Mouse (Mus musculus) kidney, adult 9 months (tissue): ENCODE measurements around the gene Crtc1.

Experiments
- DNase-seq: peaks from one replicate; pipeline ENCODE4 v3.0.0; 2022

Crtc1 gene

DNA sequence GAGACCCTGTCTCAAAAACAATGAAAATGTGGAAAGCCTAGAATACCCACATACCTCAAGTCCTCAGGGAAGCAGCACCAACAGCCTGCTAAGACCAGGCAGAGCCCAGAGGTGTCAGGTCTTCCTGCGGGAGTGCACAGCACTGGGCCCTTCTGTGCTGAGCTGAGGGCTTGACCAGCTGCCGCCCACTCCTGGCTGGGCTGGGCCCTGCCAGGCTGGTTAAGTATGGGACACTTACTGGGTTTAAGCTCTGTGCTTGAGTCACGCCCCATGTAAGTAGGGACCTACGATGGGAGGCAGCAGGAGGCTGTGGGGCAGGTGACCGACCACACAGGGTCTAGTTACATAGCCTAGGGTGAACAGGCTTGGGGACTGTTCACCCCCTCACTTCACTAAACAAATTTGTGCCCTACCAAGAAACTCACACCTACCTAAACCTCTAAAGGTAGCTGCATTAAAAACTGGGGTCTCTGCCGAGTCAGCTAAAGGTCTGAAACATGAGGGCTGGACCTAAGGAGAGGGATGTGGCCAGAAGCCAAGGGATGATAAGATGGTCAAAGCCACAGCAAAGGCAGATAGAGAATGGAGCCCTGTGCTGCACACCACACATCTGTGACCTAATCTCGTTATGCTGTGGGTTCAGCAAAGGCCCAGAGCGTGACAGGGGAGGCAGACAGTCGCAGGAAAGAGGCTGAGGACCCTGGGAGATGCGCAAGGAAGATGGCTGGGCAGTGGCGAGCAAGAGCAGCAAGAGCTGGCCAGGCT is 19.3 kb downstream of the Crtc1 start:
- DNase-seq, result no peak

DNA sequence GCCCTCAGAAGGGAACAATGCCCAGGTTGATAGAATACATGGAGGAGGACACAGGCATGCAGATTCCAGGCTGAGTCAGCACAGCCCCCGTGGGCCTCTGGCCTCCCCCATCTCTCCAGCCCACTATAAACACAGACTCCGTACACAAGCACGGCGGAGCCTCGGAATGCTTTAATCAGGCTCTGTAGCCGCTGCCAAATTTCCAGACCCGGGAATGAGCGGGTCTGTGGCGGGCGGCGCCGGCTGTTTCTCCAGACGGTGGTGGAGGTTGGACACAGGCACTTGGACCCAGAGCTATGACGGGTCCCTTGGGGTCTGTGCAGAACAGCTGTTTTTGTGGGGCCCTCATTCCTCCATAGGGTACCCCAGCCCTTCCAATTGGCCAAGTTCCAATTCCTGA is 20.4 kb downstream of the Crtc1 start:
- DNase-seq, result no peak

DNA sequence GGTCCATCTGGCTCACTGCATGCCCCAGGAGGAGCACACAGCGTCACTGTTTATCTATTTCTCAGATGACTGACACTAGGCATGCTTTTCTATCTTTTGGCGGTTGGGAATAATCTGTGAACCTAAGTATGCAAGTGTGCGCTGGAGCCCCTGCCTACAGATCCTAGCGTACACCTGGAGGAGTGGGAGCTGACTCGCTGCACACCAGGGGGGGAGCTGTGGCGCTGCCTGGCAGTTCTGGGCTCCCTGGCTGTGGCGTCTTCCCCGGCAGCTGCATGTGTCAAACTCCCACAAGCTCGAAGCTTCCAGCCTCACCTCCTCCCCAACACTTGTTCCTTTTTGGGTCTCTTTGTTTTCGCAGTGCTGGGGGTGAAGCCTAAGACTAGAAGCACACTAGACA is 21.5 kb downstream of the Crtc1 start:
- DNase-seq, result no peak

DNA sequence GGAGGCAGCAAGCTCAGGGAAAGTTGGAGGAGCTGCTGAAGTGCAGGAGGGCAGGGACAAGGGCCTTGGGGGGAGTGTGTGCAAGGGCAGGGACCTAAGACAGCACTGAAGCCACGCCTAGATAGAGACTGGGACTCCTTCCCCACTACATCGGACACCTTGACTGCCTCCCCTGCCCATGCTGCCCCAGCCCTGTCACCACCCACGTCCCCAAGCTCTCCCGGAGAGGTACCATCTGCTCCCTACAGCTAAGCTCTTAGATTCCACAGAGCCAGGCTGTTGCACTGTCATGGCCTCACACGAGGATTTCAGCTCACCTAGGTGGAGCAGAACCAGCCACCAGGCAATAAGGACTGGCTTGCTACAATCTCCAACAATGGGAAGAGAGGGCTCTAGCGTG is 22.4 kb downstream of the Crtc1 start:
- DNase-seq, result no peak

DNA sequence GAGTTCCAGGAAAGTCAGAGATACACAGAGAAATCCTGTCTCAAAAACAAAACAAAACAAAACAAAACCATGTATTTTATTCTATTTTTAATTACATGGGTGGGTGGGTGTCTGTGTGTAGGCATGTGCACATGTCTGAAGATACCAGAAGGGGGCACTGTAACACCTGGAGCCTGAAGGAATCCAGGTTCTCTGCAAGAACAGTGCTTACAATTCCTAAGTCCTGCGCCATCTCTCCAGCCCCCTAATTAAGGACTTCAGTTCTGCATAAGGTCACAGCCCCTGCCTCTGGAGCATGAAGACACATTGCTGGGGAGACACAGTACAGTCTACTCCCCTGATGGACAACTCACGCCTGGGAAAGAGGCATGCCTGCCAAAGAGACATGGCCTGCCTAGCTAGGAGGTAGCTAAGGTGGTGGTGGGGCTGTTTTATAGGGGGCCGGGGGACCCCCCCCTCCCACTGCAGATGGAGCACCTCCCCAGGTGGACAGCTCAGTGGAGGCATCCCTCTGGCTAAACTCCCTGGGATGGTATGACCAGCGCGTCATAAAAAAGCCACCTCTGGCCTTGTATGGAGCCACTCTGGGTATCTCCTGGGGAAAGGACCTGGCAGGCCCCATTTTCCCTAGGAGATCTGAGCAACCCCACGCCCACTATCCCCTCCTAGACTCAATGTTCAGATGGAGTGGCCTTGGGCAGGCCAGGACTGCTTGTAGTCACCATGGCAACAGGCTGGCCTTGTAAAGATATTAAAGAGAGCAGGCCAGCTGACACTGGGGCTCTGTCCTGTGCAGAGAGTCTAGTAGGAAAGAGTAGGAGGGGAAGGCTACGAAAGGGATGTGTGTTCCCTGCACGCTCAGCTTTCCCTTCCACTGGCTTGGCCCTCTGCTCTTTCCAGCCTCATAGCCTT is 23.6 kb downstream of the Crtc1 start:
- DNase-seq, result peak; percentile 32

DNA sequence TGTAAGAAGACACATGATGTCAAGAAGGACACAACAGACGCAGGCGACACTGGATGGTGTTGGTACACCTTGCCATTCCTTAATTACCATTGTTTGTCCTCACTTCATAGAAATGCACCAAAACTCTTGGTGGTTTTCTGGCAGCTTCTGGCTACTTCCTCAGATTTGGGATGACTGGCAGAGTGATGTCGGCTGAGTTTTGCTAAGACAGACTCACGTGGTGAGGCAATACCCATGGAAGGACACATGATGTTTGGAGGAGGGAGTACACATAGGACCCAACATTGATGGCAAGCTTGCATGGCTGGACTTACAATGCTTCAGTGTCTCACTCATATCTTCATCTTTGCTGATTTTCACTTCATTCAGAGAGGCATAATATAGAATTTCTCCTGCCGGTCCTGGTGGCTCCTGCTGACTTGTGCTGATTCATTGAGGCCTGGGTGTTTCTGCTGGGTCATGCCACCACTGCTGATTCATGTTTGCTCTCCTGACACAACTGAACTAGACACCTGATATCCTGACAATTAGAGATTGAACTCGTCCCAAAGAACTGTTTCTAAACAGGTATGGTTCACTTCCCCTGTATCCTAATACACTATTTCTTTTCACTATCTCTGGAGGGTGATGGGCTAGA is 25.0 kb downstream of the Crtc1 start:
- DNase-seq, result no peak

DNA sequence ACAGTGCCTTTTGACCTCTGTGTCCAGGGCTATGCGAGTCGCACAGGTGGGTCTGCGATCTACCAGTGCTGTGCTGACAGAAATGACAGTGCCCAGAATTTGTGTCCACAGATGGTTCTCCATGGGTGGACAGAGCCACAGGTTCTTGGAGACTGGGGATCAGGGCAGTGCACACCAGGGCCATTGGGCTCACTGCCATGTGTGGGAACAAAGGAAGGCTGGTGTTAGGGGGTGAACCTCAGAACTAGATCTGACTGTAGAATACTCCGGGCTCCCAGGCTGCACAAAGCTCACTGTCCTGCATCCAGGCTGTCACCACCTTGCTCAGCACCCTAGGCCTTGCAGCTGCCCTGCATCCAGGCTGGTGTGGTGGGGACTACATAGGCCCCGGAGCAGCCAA is 29.1 kb downstream of the Crtc1 start:
- DNase-seq, result no peak

DNA sequence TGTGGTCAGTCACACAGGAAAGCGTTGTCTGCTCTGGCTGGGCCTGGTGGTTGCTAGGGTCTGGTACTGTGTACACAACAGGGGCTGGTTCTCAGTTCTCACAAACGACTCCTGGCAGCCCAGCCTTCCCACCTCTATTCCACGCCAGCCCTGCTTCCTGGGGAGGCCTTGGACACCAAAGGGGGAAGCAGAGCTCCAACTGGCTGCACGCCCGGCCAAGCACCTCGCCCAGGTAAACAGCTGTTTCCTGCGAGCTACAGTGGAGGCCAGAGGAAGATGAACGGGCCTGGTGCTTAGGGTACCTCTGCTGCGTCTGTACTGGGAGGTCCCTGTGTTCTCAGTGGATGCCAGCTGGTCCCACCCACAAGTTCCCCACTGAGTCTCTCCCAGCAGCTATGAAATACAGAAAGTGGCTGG is 29.9 kb downstream of the Crtc1 start:
- DNase-seq, result no peak

DNA sequence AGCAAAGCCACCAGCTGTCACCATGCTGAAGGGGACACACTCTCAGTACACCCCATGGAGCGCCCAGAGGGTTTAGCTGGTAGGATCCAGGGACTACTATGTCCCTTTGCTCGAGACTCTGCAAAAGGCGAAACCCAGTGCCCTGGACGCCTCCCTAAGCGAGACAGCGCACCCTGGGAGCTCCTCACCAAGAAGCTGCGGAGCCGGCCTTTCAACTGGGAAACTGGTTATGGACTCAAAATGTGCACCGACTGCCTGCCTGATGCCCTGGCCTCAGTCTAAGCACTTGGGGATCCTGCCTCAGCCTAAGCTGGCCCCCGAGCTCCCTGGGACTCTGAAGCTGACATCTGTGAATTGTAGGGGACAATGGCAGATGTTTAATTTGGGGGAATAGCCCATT is 30.4 kb downstream of the Crtc1 start:
- no peak for DNase-seq

DNA sequence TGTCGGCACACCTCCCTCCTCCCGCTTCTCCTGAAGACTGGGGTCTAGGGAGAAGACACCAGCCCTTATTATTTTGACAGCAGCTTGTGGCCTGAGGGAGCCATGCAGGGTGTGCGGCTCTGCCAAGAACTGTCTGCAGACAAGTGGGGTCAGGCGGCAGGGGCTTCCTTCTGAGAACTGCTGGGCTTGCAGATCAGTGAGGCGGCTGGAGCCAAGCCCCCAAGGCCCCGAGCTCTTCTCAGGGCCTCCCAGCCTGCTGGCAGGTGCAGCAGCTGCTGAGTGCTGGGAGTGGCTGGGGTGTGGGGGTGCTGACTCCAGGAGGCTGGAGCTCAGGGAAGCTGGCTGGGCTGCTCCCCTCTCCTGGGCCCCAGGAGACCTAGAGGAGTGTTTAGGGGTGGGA is 31.1 kb downstream of the Crtc1 start:
- no peak for DNase-seq

DNA sequence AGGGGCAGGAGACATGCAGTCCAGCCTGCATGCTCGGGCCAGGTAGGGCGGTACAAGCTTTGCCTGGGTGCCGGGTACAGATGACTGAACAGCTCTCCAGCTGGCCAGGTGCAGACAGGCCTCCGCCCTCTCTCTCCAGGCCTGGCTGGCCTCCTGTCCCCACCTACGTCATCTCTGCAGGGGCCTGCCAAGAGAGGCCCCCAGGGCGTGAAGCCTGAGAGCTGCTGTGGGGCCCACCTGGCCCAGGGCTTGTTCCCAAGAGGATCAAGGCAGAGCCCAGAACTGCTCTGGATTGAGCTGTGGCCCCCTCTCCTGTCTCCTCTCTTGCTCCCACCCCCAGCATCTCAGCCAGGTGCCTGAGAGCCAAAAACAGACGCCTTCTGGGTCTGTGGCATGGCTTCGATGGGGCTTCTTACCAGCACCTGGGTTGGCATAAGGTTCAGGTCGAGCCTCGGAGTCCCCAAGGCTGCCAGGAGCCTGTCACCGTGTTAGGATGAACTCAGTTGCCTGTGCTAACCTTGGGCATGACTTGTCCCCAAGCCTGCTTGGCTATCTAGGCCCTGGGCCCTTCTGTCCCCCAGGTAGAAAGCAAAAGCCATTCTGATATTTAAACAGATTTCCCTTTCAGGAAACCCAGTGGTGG is 32.8 kb downstream of the Crtc1 start:
- DNase-seq, result peak; percentile 25

DNA sequence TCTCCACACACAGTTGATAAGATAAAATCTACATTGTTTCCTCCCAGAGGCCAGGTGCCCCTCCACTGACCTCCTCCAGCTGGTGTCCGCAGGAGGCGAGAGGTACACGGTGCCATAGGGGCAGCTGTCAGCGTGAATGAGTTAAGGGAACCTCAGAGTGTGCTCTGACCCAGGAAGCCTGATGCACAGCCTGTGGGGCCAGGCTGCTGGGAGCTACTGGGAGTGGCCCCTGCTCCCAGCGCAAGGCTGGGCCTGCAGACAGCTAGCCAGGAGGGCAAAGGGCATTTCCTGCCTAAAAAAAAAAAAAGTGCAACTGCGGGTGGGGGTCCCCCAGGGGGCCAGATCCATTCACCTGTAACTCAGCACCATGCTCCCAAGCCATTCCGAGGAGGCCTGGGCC is 34.2 kb downstream of the Crtc1 start:
- DNase-seq, result no peak

DNA sequence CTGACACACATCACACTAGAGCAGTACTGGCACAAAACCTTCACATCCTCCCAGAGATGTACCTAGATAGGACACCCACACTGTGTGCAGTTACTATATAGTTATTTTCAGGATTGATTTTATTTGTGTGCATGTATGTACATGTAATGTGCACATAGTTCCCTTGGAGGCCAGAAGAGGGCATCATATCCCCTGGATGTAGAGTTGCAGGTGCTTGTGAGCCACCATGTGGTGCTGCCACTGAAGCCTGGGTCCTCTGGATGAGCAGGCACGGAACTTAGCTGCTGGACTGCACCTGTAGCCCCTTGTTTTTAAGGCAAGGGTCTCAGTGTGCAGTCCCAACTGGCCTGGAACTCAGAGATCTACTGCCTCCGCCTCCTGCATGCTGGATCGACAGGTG is 35.2 kb downstream of the Crtc1 start:
- DNase-seq, result no peak

DNA sequence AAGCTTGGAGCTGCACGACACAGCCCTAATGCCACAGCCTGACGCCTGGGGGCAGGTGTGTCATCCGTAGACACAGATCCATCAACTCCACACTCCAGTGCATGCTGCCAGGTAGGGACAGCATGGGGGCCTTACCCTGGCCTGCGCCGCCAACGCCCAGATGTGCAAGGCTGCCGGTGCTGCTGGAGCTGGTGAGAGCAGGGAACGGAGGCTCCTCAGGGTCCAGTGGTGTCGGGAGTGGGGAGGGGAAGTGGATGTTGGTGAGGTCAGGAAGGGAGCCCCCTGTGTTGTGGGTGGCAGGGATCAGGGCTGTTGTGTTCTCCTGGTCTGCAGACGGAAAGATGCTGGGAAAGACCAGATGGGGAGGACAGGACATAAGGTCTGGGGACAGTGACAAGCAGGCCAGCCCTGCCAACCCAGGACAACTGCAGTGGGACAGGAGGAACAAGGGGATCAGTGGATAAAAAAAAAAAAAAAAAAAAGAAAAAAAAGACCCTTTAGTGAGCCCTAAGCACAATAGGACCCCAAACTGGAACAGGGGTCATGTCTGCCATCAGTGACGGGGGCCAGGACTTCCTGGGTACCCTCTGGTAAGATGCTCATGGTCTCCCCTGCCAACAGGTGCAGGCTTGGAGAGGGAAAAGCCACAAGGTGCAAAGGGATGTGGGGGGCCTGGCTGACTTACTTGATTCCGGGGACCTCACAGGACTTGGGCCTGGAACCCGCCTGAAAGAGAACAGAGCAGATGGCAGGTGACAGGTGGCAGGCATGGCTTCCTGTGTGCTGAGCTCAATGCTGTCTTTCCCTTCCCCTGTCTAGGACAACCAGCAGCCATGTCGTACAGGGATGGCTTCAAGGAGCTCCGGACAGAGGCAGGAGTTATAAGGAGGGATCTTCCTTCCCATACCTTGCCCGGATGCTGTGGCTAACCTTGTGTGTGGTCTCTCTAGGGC is 41.5 kb downstream of the Crtc1 start:
- no peak for DNase-seq

DNA sequence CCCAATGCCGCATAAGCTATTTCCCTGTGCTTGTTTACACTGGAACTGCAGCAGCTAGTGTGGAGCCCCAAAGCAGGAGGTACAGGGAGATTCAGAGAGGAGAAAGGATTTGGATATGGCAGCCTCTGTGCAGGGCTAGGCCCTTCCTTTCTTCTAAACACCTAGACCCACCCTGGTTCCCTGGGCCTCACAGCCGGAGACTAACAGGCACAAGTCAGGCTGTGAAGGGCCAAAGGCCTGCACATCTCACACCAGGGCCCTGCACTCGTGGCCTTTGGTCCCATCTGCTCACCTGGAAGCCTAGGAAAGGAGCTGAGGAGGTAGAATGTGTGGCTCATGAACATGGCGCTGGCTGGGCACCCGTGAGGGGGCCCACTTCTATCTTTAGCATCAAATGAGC is 43.2 kb downstream of the Crtc1 start:
- no peak for DNase-seq

DNA sequence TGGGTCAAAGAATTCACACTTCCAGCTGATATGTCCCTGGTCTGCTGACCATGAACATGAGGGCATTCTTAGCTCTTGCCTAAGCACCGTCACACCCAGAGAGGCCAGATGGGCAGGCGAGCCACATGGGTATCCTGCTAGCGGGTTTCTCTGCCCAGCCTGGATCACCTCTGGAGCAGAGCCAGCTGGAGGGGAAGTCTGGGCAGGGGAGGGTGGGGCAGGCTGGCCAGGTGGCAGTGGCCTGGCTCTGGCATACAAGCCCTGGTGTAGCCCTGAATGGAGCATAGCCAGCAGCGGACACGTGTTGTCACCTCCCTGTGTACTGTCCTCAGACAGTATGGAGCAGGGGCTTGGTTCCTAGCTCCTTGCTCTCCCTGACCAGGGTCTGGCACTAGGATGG is 43.7 kb downstream of the Crtc1 start:
- DNase-seq, result no peak

DNA sequence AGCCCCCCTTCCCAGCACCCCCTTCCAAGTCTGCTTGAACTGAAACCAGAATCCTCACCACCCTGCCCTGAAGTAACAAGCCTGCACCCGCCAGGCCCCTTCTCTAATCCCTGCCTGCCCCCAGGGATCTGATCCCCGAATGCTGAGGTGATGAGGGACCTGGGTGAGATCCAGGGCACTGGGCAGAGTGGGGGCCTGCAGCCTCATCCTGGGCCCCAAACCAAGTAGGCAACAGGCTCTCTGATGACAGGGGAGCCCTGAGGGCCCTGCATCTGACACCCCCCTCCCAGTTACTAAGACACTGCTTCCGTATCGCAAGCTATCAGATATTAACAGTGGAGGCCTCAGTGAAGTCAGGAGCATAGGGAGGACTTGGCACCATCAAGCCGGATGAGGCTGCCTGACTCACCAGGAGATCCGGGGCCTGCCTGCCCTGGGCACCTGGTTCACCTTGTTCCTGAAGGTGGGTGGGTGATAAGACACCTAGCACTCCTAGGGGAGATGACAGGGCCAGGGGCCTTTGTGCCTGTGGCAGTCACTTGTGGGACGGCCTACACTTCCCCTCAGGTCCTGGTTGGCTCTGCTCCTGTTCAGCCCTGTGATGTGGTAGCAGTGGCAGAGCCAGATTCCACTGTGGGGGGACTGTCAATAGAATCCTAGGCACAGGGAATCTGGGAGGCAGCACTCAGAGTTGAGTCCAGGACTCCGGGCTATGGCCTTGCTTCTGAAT is 44.9 kb downstream of the Crtc1 start:
- DNase-seq, result no peak

DNA sequence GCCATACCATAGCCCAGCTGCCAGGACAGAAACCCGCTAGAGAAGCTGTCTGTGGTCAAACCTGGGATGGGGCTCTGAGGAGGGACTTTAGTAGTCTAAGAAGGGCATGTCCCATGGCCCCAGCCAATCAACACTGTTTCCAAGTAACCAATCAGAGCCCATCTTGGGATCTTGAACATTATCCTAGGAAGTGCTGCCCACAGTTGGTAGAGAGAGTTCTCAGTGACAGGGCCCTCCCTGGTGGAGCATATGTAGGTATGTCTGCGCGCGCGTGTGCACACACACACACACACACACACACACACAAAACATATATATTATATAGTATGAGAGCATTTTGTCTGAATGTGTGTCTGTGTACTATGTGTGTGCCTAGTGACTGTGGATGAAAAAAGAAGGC is 46.3 kb downstream of the Crtc1 start:
- no peak for DNase-seq

DNA sequence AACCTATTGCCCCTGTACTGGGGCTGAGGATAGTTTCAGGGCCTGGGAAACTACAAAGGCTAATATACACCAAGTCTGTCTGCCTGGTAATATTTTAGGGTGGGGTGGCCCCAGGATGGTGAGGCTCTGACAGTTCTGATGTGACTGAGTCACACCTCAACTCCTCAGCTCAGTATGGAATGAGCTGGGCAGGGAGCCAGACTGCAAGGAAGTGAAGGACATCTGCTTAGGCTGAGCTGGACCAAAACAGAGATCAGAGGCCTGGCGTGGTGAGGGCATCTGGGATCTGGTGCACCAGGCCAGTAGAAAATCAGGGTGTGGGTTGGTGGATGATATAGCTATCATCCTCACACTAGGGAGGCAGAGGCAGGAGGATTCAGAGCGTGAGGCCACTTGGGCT is 49.7 kb downstream of the Crtc1 start:
- no peak for DNase-seq

DNA sequence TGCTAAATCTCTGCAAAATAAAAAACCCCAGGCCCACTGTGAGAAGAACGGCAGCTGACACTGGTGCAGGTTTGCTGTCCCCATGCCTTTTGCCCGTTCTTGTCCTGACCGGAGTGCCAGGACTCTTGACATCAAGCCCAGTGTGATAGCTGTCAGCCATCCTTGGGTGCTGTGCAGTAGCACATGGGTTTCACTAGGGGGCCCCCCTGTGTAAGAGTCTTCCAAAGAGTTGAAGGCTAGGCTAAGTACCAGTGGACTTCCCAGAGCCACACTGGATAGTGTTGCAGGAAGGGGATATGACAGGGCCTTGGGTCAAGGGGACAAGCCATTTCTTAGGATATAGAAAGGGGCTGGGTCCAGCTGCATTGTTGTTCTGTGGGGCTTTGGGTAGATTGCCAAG is 56.1 kb downstream of the Crtc1 start:
- DNase-seq, result peak; percentile 77

DNA sequence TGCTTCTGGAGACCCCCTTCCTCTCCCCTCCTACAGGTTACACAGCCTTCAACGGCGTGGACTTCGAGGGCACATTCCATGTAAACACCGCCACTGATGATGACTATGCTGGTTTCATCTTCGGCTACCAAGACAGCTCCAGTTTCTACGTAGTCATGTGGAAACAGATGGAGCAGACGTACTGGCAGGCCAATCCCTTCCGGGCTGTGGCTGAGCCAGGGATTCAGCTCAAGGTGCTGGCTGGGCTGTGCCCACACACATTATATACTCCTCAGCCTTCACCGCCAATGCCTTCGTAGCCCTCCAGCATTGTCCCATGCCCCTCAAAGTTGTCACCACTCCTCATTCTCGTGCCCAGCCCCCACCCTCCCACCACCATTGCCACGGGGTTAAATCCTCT is 59.3 kb downstream of the Crtc1 start:
- DNase-seq, result no peak
